Mouse (Mus musculus) lung, postnatal 10 days (tissue): ENCODE results near the gene Aff3.

ENCODE experiments used
- DNase-seq: peaks from one replicate; pipeline ENCODE4 v3.0.0; 2021

The Aff3 gene

GRCm38 (mm10) chr1:38536929-38537540, 127.7 kb downstream of the Aff3 start:
- no peak for DNase-seq

GRCm38 (mm10) chr1:38532581-38532980, 132.2 kb downstream of the Aff3 start:
- DNase-seq = no peak

- no peak for DNase-seq
Observed at GRCm38 (mm10) chr1:38528607-38529006, 136.1 kb downstream of the Aff3 start.

GRCm38 (mm10) chr1:38526568-38526967, 138.2 kb downstream of the Aff3 start:
- no peak for DNase-seq

- DNase-seq = no peak
Observed at GRCm38 (mm10) chr1:38521651-38522050, 143.1 kb downstream of the Aff3 start.

GRCm38 (mm10) chr1:38516225-38516624, 148.5 kb downstream of the Aff3 start:
- DNase-seq = no peak

- no peak for DNase-seq
Observed at GRCm38 (mm10) chr1:38514634-38515011, 150.1 kb downstream of the Aff3 start.

GRCm38 (mm10) chr1:38513970-38514633, 150.7 kb downstream of the Aff3 start:
- no peak for DNase-seq

- DNase-seq = no peak
Observed at GRCm38 (mm10) chr1:38512258-38513081, 152.3 kb downstream of the Aff3 start.

- no peak for DNase-seq
Observed at GRCm38 (mm10) chr1:38511076-38511475, 153.7 kb downstream of the Aff3 start.

- DNase-seq = no peak
Observed at GRCm38 (mm10) chr1:38509301-38509700, 155.5 kb downstream of the Aff3 start.

- DNase-seq = no peak
Observed at GRCm38 (mm10) chr1:38507636-38508179, 157.0 kb downstream of the Aff3 start.

GRCm38 (mm10) chr1:38506396-38506795, 158.4 kb downstream of the Aff3 start:
- no peak for DNase-seq

GRCm38 (mm10) chr1:38503431-38504089, 161.2 kb downstream of the Aff3 start:
- DNase-seq = no peak

GRCm38 (mm10) chr1:38502797-38503196, 162.0 kb downstream of the Aff3 start:
- DNase-seq = no peak

- no peak for DNase-seq
Observed at GRCm38 (mm10) chr1:38501231-38501630, 163.5 kb downstream of the Aff3 start.

GRCm38 (mm10) chr1:38499500-38499899, 165.3 kb downstream of the Aff3 start:
- no peak for DNase-seq

GRCm38 (mm10) chr1:38497576-38497975, 167.2 kb downstream of the Aff3 start:
- DNase-seq = no peak

- no peak for DNase-seq
Observed at GRCm38 (mm10) chr1:38496886-38497528, 167.7 kb downstream of the Aff3 start.

- DNase-seq = no peak
Observed at GRCm38 (mm10) chr1:38495284-38495683, 169.5 kb downstream of the Aff3 start.

- DNase-seq = no peak
Observed at GRCm38 (mm10) chr1:38489733-38490132, 175.0 kb downstream of the Aff3 start.

GRCm38 (mm10) chr1:38488667-38489210, 176.0 kb downstream of the Aff3 start:
- DNase-seq = no peak
